ENCODE assay signal across 13 mouse cellular contexts in the genomic region with DNA sequence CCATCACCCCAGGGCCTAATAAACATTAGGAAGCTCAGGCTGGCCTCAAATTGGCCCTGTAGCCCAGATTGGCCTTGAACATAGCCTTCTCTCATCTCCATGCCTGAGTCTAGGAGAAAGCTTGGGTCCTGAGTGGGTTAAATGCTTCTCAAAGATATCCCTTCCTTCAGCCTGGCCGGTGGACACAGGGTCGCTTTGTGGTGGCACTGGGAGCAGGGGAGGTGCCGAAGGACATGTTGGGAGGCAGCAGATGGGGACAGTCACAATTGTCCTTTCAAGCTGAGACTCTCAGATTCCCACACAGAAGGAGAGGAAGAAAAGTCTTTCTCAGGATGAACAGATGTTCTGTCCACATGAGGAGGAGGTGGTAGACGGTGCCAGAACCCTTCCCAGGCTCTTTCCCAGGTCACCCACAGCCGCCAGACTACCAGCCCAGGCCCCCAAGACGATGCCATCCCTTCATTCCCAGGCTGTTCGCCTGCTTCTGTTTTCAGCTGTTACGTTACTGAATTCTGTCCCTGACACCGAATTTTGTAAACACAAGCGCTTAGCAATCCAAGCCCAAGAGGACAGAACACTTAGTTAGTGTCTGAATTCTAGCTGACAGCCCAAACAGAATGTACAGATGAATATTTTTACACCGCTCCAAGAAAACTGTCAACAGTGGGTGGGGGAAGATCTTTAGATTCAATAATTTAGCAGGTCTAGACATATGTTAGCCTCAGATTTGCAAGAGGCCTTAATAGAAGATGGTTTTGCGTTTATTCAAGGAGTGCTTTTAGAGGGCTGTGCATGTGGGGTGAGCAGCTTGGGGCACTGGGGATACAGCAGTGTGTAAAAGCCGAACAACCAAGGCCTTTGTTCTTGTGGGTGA. TPM values are rescaled to one million over a fixed set of nuclear protein-coding genes. Genes with fewer than 3 reads are reported as not detected.
DNase-seq lines count a peak whose midpoint lies in the region; ATAC-seq and TF ChIP-seq lines count a peak whose summit lies in the region.
"Had no signal": no experiment of that assay in that cellular context is flagged by ENCODE, and none has a peak within 500 bp of the region (broad histone marks: within the 10 kb centered on the region; RNA-seq: fewer than 3 reads in every experiment).

No protein-coding gene starts in this region.

- TF ChIP-seq POLR2A in cortical plate, adult 2 months (IDR thresholded peaks at IDR 0.05; ENCODE audit: extremely low read depth, insufficient read depth, low read length): no peak

- H3K27ac ChIP-seq in layer of hippocampus, adult 2 months: peak overlapping the region; percentile 66
- peak overlapping the region; percentile 60; the same call in 1 of the 2 replicates for H3K27ac ChIP-seq in cortical plate, adult 2 months (ENCODE audit: insufficient read depth, low read length)
- no peak overlapping the region for H3K27ac ChIP-seq in forebrain, postnatal 0 days (ENCODE audit: low read depth, low read length)
- H3K27ac ChIP-seq: liver, embryonic 14.5 days had no signal

- H3K4me3 ChIP-seq in layer of hippocampus, adult 2 months: no peak overlapping the region
- H3K4me3 ChIP-seq in cortical plate, adult 2 months (ENCODE audit: insufficient read depth, low read length): no peak overlapping the region
- H3K4me3 ChIP-seq in forebrain, postnatal 0 days (ENCODE audit: low read depth, low read length): no peak overlapping the region
- H3K4me3 ChIP-seq: megakaryocyte, embryonic 14.5 days had no signal

- H3K9ac ChIP-seq in forebrain, postnatal 0 days: no peak overlapping the region
- H3K9ac ChIP-seq: liver, embryonic 14.5 days had no signal

- WGBS in forebrain, postnatal 0 days: 53% methylated on average over 13 of the region's 13 CpGs

- H3K9me3 ChIP-seq in forebrain, postnatal 0 days (ENCODE audit: low read length): no peaks in the 10 kb centered on the region
- H3K9me3 ChIP-seq: megakaryocyte, embryonic 14.5 days had no signal

- peak in 1 of 2 experiments; percentile 45 for DNase-seq in layer of hippocampus, adult 2 months (ENCODE audit: low spot score in 2 of 2)
- no peak for DNase-seq in layer of hippocampus, adult 9-11 months
- peak; percentile 61 for DNase-seq in forebrain, postnatal 0 days
- peak; percentile 56 to 60 for DNase-seq in left cerebral cortex, postnatal 36 days (ENCODE audit: low spot score in 2 of 2)
- DNase-seq in adrenal gland, postnatal 36 days: no peak
- DNase-seq in kidney, adult 8-10 months: no peak
- DNase-seq: cerebellum, postnatal 25 days; gastrocnemius, postnatal 25 days; heart, postnatal 14 days; kidney, adult 11 months had no signal

- H3K4me1 ChIP-seq in cortical plate, adult 2 months (ENCODE audit: control insufficient read depth, insufficient read depth, low read length): peaks cover 4% of the 10 kb centered on the region; the same call in 1 of the 2 replicates
- H3K4me1 ChIP-seq in forebrain, postnatal 0 days (ENCODE audit: insufficient read depth): peaks cover 19% of the 10 kb centered on the region; the same call in 1 of the 2 replicates
- H3K4me1 ChIP-seq: megakaryocyte, embryonic 14.5 days had no signal

- intact Hi-C loops in left cerebral cortex, postnatal 36 days (cut with DNase I): no loop called here

- no peak for TF ChIP-seq CTCF in layer of hippocampus, adult 2 months (conservative IDR thresholded peaks at IDR 0.05)
- TF ChIP-seq CTCF in cortical plate, adult 2 months (IDR thresholded peaks at IDR 0.05; ENCODE audit: extremely low read depth, insufficient read depth, low read length): no peak
- no peak for TF ChIP-seq CTCF in forebrain, postnatal 0 days (IDR thresholded peaks at IDR 0.05; ENCODE audit: low read depth)

- ATAC-seq in forebrain, postnatal 0 days: peak; percentile 69

- no peaks in the 10 kb centered on the region for H3K36me3 ChIP-seq in forebrain, postnatal 0 days (ENCODE audit: insufficient read depth)

- peaks cover 9% of the 10 kb centered on the region; the same call in 1 of the 2 replicates for H3K27me3 ChIP-seq in forebrain, postnatal 0 days (ENCODE audit: insufficient read depth, low read length)

- no peak overlapping the region for H3K4me2 ChIP-seq in forebrain, postnatal 0 days (ENCODE audit: low read depth)

RNA-seq across cellular contexts. Expression of a gene that starts 23.2 kb away (rescaled TPM):
- 1 to 10 TPM; 8.9 to 9.1 TPM for total RNA-seq in layer of hippocampus, adult 2 months (2021)
- polyA plus RNA-seq in cortical plate, adult 2 months (2012; rRNA removed): 2.7 and 3.4 TPM in 2 replicates
- 13.8 and 15.2 TPM in 2 replicates for total RNA-seq in forebrain, postnatal 0 days (2014; rRNA removed)
- 7.6 and 11.6 TPM in 2 replicates for polyA plus RNA-seq in forebrain, postnatal 0 days (2015; fragmentation: Nextera tagmentation; extraction: Ambion mirVana)
- total RNA-seq in left cerebral cortex, postnatal 36 days (2021): 1 to 10 TPM; 8.0 to 8.4 TPM
- total RNA-seq in adrenal gland, postnatal 36 days (2021): 1 to 10 TPM; 4.2 to 5.1 TPM
- polyA plus RNA-seq: liver, embryonic 14.5 days had no signal

Comparison
In these comparisons a context has a peak if more than half of its experiments do, and no peak if none do; other contexts are left out.
1. DNase-seq: peak in forebrain, postnatal 0 days (single experiment) and left cerebral cortex, postnatal 36 days (2 of 2); none in layer of hippocampus, adult 9-11 months (single experiment), adrenal gland, postnatal 36 days (0 of 2) and kidney, adult 8-10 months (0 of 2).